21 mouse cellular contexts compared by ENCODE assay signal in genomic region chr6:90812072-90812471, GRCm38 (mm10).
DNase-seq lines count a peak whose midpoint lies in the region; ATAC-seq and TF ChIP-seq lines count a peak whose summit lies in the region.
"Had no signal": no experiment of that assay in that cellular context is flagged by ENCODE, and none has a peak within 500 bp of the region (broad histone marks: within the 10 kb centered on the region; RNA-seq: fewer than 3 reads in every experiment).

No protein-coding gene starts in this region.

- H3K9me3 ChIP-seq in midbrain, postnatal 0 days (ENCODE audit: low read length) = no peaks in the 10 kb centered on the region
- H3K9me3 ChIP-seq: forebrain, embryonic 10.5 days; heart, embryonic 10.5 days; intestine, embryonic 15.5 days; midbrain, embryonic 12.5 days; neural tube, embryonic 12.5 days had no signal

- no peak overlapping the region for H3K4me3 ChIP-seq in layer of hippocampus, adult 2 months
- no peak overlapping the region for H3K4me3 ChIP-seq in midbrain, postnatal 0 days (ENCODE audit: low read depth, low read length)
- H3K4me3 ChIP-seq: forebrain, embryonic 10.5 days; heart, embryonic 10.5 days; intestine, embryonic 15.5 days; midbrain, embryonic 12.5 days; neural tube, embryonic 12.5 days had no signal

- peak overlapping the region; percentile 40; the same call in 1 of the 2 replicates for H3K27ac ChIP-seq in layer of hippocampus, adult 2 months
- H3K27ac ChIP-seq in midbrain, postnatal 0 days (ENCODE audit: low read depth, low read length) = no peak overlapping the region
- H3K27ac ChIP-seq: forebrain, embryonic 10.5 days; heart, embryonic 10.5 days; hindbrain, embryonic 14.5 days; intestine, embryonic 15.5 days; midbrain, embryonic 12.5 days; neural tube, embryonic 12.5 days had no signal

- H3K36me3 ChIP-seq in midbrain, postnatal 0 days (ENCODE audit: insufficient read depth, low read length) = no peaks in the 10 kb centered on the region
- H3K36me3 ChIP-seq: forebrain, embryonic 10.5 days; heart, embryonic 10.5 days; intestine, embryonic 15.5 days; midbrain, embryonic 12.5 days; neural tube, embryonic 12.5 days had no signal

- no peak for TF ChIP-seq CTCF in layer of hippocampus, adult 2 months (conservative IDR thresholded peaks at IDR 0.05)
- no peak for TF ChIP-seq CTCF in midbrain, postnatal 0 days (IDR thresholded peaks at IDR 0.05)

- no peak for DNase-seq in layer of hippocampus, adult 2 months (ENCODE audit: low spot score in 2 of 2)
- no peak for DNase-seq in layer of hippocampus, postnatal 25 days (ENCODE audit: extremely low spot score in 1 of 2, low spot score in 1 of 2)
- DNase-seq in cerebellum, adult 11 months = peak; percentile 82
- peak; percentile 83 to 93 for DNase-seq in cerebellum, adult 18-20 months
- peak; percentile 85 to 89 for DNase-seq in cerebellum, postnatal 25 days
- no peak for DNase-seq in thymus, postnatal 4 days
- DNase-seq in midbrain, postnatal 0 days (ENCODE audit: low spot score) = no peak
- DNase-seq: gastrocnemius, postnatal 14 days; heart, postnatal 14 days; kidney, adult 9 months; kidney, postnatal 25 days; liver; spleen, adult 18-20 months; thymus, adult 18-20 months had no signal

- no peaks in the 10 kb centered on the region for H3K27me3 ChIP-seq in midbrain, postnatal 0 days (ENCODE audit: insufficient read depth, low read length)

- H3K4me1 ChIP-seq in midbrain, postnatal 0 days (ENCODE audit: insufficient read depth, low read length) = peaks cover 23% of the 10 kb centered on the region

- WGBS in midbrain, postnatal 0 days = 64% methylated on average over 3 of the region's 3 CpGs

- H3K4me2 ChIP-seq in midbrain, postnatal 0 days (ENCODE audit: low read depth, low read length, poor library complexity, severe bottlenecking) = no peak overlapping the region
- H3K4me2 ChIP-seq: hindbrain, embryonic 14.5 days; intestine, embryonic 15.5 days; midbrain, embryonic 12.5 days; neural tube, embryonic 12.5 days had no signal

- no peak for ATAC-seq in midbrain, postnatal 0 days (ENCODE audit: low FRiP score)
- ATAC-seq: intestine, embryonic 15.5 days; lung, postnatal 0 days had no signal

- H3K9ac ChIP-seq in midbrain, postnatal 0 days (replicated peaks; ENCODE audit: low read length, poor library complexity, severe bottlenecking) = no peak overlapping the region
- H3K9ac ChIP-seq: hindbrain, embryonic 14.5 days; intestine, embryonic 15.5 days; midbrain, embryonic 12.5 days; neural tube, embryonic 12.5 days had no signal

Comparison
In these comparisons a context has a peak if more than half of its experiments do, and no peak if none do; other contexts are left out.
1. DNase-seq: peak in cerebellum, adult 11 months (single experiment), cerebellum, adult 18-20 months (2 of 2) and cerebellum, postnatal 25 days (2 of 2); none in layer of hippocampus, adult 2 months (0 of 2), layer of hippocampus, postnatal 25 days (0 of 2), thymus, postnatal 4 days (single experiment) and midbrain, postnatal 0 days (single experiment).